Mouse (Mus musculus): ENCODE measurements around the gene Fam219b.

The Fam219b gene

DNA sequence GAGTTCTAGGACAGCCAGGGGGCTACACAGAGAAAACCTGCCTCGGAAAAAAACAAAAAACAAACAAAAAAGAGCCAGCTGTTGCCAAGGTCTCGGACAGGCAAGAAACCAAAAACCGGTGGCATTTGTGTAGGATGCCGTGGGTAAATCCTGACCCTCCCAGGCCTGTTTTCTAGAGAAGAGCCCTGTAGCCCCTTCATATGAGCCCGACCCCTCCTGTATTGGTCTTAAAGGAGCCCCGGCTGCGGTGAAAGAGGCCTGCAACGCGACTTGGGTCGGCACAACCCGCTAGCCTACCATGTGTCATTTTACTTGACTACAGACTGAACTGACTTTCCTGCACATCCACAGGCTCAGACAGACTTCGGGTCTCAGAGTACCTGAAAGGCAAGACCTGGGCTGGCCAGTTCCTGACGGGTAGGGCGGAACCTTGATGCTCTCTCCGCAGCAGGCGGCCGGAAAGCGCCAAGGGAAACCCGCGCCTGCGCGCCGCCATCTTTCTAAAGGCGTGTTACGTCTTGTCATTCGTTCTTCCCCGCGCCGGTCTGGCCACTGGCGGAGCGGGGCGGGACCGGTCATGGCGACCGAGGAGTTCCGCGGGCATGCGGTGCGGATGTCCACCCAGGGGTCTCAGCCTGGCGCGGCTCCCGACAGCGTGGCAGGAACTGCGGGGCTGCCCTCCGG lies at the start of gene Fam219b:
TSS of gene Fam219b (plus strand) at position 485 of the 684 bp plus-strand sequence.
- DNase-seq (ENCODE audit: low read depth, low spot score), result peak; percentile 86

DNA sequence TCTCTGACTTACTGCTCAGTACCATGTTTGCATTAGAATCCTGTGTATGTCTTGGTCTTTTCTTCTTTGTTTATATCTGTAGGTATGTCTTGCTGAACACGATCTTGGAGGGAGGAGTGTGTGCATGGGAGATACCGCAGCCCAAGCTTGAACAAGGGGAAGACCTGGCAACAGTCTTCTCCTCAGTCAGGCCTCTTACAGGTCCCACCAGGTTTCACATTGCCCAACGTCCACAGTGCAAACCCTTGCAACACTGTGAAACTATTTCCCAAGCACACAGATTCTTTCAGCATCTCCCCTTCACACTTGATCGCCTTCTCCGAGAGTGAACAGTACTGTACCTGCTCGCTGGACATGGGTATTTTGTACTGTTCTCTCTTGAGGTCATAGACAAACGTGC lies 49.5 kb upstream of the Fam219b start:
- DNase-seq (ENCODE audit: low read depth, low spot score), result no peak

DNA sequence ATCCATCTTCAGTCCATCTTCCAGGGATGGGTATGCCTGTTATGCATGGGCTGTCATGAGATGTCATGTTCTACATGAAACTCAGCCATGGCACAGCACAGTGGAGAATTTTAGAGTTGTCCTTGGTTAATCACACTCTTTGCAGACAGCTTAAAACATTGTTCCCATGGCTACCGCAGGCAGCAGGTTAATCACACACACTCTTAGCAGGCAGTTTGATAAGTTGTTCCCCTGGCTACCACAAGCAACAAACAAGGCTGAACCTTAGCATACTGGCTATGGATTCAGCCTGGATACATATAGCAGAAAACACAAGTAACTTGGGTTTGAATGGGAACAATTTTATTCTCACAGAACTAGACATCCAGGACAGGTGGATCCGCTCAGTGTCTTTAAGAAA lies 43.8 kb upstream of the Fam219b start:
- DNase-seq (ENCODE audit: low read depth, low spot score), result no peak

DNA sequence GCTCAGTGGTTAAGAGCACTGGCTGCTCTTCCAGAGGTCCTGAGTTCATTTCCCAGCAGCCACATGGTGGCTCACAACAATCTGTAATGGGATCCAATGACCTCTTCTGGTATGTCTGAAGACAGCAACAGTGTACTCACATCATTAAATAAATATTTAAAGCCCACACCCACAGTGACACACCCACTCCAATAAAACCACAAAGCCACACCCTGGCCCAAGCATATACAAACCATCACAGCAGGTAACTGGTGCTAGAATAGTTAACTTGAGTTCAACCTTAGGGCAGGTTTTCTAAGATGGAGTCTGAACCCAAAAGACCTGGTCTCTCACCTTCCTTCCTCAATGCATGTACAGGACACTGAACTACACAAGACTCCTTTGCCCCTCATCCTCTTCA lies 42.4 kb upstream of the Fam219b start:
- DNase-seq (ENCODE audit: low read depth, low spot score), result no peak

GRCm38 (mm10) chr9:57497236-57497635 lies 40.1 kb upstream of the Fam219b start:
- no peak for DNase-seq (ENCODE audit: low read depth, low spot score)

DNA sequence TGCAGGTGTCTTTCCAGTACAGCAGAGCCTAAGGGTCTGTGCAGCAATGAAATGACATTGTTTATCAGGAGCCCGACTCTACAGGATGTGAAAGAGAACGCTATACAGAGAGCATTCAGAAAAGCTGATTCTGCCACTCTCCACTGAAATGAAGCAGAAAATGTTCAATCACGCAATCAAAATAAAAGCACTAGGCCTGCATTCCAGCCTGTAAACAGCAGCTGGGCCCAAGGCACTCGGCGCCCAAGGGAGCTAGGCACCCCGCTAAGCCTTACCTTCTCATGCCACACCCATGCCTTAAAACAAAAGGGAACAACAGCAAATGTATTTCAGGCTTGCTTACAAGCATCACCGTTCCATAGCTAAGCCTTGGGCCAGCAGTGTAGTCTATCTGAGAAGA lies 38.8 kb upstream of the Fam219b start:
- DNase-seq (ENCODE audit: low read depth, low spot score), result no peak

- DNase-seq (ENCODE audit: low read depth, low spot score), result no peak
These were observed 35.9 kb upstream of the Fam219b start for GRCm38 (mm10) chr9:57501452-57501851.

DNA sequence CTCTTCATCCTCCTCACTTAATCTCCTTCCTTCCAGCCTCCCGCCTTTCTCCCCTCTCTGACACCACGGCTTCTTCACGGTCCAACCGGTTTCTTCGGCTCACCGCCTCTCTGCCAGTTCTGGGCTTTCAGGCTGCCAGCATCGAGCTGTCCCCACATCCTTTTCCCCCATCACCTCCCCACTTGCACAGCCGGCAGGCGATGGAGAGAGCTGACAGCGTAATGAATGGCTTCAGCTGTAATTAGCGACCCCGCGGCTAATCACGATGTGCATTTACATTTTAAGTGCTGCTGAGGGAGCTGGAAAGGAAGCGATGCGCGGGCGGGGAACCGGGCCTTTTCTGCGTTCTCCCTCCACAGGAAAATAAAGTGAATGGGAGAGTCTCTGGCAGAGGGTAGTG lies 35.5 kb upstream of the Fam219b start:
- no peak for DNase-seq (ENCODE audit: low read depth, low spot score)

- no peak for DNase-seq (ENCODE audit: low read depth, low spot score)
These were observed 34.3 kb upstream of the Fam219b start for GRCm38 (mm10) chr9:57502911-57503621.

DNA sequence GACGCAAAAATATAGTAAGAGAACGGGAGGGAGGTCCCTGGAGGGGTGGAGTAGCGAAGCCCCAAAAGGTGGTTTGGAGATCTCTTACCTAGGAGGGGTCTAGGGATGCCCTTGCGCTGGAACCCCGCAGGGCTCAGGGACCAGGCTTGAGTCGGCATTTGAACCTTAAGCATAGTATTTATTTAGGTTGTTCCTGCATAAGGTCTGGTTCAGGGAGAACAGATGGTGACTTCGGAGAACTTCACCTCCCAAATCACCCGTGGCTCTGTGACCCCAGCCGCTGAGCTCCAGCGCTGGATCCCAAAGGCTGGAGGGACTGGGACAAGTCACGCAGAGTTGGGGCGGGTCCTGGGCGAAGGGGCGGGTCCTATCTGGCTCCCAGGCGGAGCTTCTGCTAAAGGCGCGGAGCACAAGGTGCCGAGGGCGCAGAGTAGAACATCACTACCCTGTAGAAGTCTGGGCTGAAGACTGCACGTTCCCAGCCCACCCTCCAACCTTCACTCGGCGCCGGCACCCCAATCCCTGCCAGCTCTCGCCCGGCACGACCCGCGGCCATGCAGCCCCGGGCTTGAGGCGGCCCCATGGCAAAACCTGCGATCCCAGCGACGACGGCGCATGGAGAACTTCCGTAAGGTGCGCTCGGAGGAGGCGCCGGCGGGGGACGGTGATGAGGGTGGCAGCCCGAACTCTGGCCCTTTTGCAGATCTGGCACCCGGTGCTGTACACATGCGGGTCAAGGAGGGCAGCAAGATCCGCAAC lies 33.5 kb upstream of the Fam219b start, which contains the start of gene Rpp25:
TSS of gene Rpp25 (plus strand) at position 405 of the 759 bp plus-strand sequence.
- peak; percentile 24 for DNase-seq (ENCODE audit: low read depth, low spot score)

GRCm38 (mm10) chr9:57504381-57504700 lies 33.0 kb upstream of the Fam219b start:
- DNase-seq (ENCODE audit: low read depth, low spot score), result peak; percentile 55

DNA sequence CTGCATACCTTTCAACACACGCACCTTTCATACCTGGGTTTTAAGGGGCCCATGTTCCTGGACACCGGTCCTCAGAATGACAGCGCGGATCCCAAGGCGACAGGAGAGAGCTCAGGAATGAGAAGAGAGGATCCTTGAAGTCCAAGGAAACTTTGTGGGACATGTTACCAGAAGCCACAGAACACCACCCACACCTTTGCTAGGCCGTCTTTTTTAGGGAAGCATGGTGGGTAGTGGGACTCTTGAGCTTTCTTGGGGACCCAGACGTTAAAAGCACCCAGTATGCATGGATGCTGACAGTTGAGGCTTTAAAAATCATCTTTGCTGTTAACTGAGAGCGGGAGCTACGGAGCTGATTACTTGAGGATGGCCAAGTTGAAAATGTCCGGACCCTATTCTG lies 32.4 kb upstream of the Fam219b start:
- DNase-seq (ENCODE audit: low read depth, low spot score), result no peak

- DNase-seq (ENCODE audit: low read depth, low spot score), result no peak
These were observed 31.6 kb upstream of the Fam219b start for GRCm38 (mm10) chr9:57505700-57506099.

DNA sequence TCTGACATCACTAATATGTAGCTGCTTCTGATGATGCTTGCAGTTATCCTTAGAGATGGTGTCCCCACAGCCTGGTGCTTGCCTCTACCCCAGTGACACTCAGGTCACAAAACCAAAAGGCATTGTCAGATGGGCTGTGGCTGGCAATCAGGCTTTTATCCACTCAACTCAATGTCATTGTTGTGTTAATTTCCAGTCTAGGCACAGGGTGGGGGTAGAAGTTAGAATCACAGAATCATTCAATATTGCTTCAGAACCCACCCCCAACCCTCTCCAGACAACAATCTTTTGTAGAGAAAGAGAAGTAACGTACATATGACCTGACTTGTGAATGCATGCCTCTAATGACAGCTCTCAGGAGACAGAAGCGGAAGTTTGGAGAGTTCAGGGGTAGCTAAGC lies 26.8 kb upstream of the Fam219b start:
- DNase-seq (ENCODE audit: low read depth, low spot score), result no peak

DNA sequence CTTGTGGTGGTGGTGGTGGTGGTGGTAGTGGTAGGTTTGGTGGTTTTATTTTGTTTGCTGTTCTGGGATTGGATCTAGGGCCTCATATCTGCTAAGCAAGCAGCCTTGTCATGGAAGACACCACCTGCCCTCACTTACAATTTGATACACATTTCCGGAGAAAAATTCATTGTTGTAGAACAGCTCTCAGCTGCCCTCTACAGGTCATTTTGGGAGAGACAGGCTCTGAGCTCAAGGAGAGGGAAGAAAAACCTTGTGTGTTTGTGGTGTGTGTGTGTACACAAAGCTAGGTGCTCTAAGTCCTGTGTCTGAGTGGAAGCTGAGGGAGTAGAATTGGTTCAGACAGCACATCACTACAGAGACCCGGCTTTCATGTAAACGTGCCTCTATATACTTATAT lies 20.2 kb upstream of the Fam219b start:
- peak; percentile 65 for DNase-seq (ENCODE audit: low read depth, low spot score)

DNA sequence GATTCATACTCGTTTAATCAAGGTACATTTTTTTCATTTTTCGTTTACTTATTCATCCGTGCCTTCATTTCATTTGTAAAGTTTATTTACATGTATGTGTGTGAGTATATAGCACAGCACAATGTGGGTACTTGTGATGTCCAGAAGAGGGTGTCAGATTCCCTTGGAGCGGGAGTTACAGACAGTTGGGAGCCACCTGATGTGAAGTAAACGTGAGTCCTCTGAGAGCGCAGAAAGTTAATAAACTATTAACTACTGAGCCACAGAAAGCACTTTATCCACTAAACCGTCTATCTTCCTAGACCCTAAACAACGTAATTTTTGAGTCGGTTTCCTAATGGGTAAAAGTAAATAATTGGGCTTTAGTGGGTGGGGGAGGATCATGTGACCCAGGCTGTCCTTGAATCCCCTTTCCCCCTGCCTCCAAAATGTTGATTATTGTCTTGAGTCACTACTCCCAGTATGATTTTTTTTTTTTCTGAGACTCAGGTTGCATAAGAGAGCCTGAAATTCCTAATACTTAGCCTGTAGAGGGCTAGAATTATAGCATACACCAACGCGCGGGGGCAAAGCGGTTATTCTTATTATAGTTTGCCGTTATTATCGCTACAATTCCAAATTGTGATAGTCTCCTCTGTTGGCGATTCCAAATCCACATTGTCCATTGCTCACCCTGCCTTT lies 16.8 kb upstream of the Fam219b start:
- DNase-seq (ENCODE audit: low read depth, low spot score), result no peak

DNA sequence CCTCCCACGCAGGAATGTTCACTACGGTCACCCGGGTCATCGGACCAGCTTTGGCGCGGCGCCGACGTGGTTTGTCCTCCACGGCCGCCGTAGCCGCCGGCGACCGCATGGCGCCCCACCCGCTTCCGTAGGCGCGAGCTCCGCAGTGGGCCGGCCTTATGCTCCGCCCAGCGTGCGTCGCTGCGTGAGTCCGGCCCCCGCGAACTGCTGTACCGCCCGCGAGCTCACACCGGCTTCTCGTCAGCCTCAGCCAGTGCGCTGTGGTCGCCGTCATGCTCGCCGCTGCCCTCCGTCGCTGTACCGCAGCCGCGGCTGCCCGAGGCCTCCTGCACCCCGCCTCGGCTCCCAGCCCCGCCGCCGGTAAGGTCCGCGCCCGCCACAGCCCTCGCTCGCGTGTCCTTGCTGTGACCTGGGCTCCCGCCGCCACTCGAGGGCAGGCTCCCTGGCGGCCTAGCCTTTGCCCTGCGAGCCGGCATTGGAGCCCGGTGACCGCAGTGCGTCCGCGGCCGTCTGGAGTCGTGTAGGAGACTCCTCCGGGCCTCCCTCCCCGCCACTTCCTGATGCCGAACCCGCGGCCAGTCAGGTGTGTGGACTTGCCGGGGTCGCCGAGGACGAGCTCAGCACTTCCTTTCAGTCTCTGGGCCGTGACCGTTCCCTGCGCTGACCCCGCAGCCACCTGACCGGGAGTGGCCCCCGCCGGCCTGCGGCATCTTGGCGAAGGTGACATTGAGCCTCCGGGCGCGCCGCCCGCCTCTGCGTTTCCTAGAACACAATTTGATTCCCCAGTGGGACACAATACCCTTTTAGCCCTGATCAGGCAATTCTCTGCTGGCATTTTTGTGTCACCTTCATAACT lies 16.0 kb upstream of the Fam219b start, which contains the start of gene Cox5a:
TSS of gene Cox5a (plus strand) at position 219 of the 856 bp plus-strand sequence.
- peak; percentile 92 for DNase-seq (ENCODE audit: low read depth, low spot score)

DNA sequence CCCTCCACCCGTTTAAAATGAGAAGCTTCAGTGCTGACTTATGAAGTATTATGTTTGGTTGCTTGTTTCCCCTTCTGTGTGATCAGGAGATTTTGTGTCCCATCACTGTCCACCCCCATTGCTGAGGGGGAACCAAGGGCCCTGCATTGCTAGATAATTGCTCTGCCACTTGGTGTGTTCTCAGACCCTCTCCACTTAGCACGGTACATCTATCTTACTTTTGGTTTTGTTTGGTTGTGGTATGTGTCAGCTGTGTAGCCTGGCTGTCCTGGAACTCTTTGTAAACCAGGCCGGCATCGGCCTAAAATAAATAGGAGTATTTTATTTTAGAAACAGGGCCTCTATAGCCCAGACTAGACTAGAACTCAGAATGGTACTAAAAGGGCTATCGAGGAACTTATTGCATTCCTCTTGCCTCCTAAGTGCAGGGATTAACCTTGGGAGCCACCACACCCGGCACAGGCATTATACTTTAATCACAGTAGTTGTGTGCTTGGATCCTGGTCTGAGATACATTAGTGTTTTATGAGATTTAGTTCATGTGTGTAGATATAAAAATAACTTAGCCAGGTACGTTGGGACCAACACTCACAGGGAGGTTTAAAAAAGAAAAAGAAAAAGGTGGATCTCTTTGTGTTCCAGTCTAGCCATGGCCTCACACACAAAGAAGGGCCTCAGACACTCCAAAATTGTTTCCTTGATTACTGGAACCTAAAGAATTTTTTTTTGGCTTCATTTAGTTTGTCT lies 15.0 kb upstream of the Fam219b start:
- no peak for DNase-seq (ENCODE audit: low read depth, low spot score)

DNA sequence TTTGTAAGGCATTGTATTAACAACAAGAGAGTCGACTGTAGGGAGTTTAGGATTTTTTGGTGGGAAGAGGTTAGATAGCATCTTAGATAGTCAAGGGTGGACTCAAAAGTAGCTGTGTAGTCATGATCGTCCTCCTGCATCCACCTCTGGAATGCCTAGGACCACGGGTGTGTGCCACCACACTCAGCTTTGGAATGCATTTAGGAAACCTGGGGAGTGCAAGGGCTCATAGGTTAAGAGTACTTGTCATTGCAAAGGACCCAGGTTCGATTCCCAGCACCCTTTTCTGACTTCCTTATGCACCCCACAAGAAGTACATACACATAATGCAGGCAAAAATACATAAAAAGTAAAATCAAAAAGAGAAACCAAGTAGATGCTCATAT lies 14.5 kb upstream of the Fam219b start:
- DNase-seq (ENCODE audit: low read depth, low spot score), result no peak

- peak; percentile 60 for DNase-seq (ENCODE audit: low read depth, low spot score)
These were observed 13.6 kb upstream of the Fam219b start for GRCm38 (mm10) chr9:57523754-57524153.
